Mouse (Mus musculus) cerebellum, adult 2 months (tissue): ENCODE measurements around the gene Rbp3.

Experiments used
- CTCF ChIP-seq: fragments of 200-500 bp; IDR thresholded peaks from 2 replicates; pipeline ENCODE4 v1.5.1; 2011; ENCODE audit warnings: low read depth, mild to moderate bottlenecking, control low read depth, low read length, moderate library complexity, borderline replicate concordance; ENCODE audit not compliant: insufficient read depth
- POLR2A ChIP-seq: fragments of 200-500 bp; IDR thresholded peaks from 2 replicates; pipeline ENCODE4 v1.6.1; 2011; ENCODE audit warnings: low read length, control low read depth, borderline replicate concordance; ENCODE audit not compliant: insufficient read depth

DNA sequence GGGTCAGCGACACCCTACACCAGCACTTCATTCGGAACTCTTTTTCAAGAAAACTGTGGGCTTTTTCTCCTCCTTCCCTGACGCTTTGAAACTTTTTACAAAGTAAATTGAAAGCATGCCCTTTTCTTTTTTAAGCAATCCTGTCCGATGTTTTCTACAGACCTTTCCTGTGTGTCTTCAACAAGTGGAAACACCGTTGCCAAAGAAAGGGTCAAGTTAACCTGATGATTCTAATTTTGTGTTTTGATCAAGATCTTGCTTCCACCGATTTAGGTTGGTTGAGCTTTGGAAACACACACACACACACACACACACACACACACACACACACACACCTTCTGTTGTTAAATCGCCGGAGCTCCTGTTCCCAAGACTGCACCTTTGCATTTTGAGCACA lies 31.0 kb upstream of the Rbp3 start:
- no peak for TF ChIP-seq CTCF
- no peak for TF ChIP-seq POLR2A
